Mouse (Mus musculus): ENCODE results near the gene Slc50a1. TPM values are rescaled to one million over a fixed set of nuclear protein-coding genes. Genes with fewer than 3 reads are reported as not detected.

Slc50a1 gene
- polyA plus RNA-seq, 1 experiment from 2014 or later, result 74.4 TPM

DNA sequence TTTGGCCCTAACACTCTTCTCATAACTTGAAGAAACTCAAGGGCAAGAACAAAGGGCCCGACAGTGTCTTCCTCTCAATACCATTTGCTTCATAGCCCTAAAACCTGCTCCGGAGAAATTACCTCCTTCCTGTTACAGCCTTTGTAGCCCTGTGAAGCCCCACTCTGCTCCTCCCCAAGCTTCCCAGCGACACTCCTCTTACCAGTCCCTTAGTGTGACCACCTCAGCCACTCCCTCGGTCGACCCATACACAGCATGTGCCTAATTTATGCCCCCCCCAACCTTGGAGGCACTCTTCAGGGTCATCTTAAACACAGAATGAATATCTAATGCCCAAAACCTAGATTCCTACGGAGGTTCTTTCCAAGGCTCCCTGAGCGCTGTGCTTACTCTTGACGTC lies 8.3 kb upstream of the Slc50a1 start:
- Histone ChIP-seq H3K9ac (peak overlapping the region; percentile 73; the same call in 1 of the 2 replicates), H3K27ac (peak overlapping the region; percentile 90), H3K4me1 (peaks cover 42% of the 10 kb centered on the region), H3K27me3 (replicated peaks) (no peaks in the 10 kb centered on the region), H3K9me3 (no peaks in the 10 kb centered on the region), H3K4me3 (replicated peaks) (peak overlapping the region; percentile 64), H3K4me2 (peak overlapping the region; percentile 96), H3K36me3 (peaks cover 7% of the 10 kb centered on the region; the same call in 1 of the 2 replicates)
- no peak for ATAC-seq (ENCODE audit: insufficient read depth, low FRiP score, low read depth)
- 15% methylated on average over 8 of the region's 8 CpGs for WGBS

DNA sequence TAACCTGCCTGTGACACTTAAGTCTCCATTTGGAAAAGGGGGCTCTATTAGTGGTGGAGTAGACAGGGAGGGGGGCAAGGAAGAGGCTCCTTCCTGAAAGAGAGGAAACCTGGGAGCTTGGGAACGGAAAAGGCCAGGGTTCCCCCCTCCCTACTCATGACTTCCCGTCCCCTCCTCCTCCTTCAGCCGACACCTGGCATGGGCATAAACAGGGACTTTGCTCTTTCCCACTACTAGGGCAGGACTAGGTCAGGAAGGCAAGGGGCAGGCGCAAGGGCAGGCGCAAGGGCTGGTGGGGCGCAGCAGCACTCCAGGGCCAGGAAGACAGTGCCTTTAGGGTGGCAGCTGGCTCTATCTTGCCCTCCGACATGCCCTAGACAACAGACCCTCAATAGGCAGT lies 7.7 kb upstream of the Slc50a1 start:
- H3K4me1 ChIP-seq, result peaks cover 42% of the 10 kb centered on the region
- H3K27ac ChIP-seq, result peak overlapping the region; percentile 90
- no peaks in the 10 kb centered on the region for H3K9me3 ChIP-seq
- peak overlapping the region; percentile 64 for H3K4me3 ChIP-seq (replicated peaks)
- H3K9ac ChIP-seq, result peak overlapping the region; percentile 73; the same call in 1 of the 2 replicates
- H3K36me3 ChIP-seq, result peaks cover 7% of the 10 kb centered on the region; the same call in 1 of the 2 replicates
- ATAC-seq (ENCODE audit: insufficient read depth, low FRiP score, low read depth), result peak; percentile 11; the same call in 1 of the 2 replicates
- peak overlapping the region; percentile 96 for H3K4me2 ChIP-seq
- 36% methylated on average over 7 of the region's 7 CpGs for WGBS
- H3K27me3 ChIP-seq (replicated peaks), result no peaks in the 10 kb centered on the region

DNA sequence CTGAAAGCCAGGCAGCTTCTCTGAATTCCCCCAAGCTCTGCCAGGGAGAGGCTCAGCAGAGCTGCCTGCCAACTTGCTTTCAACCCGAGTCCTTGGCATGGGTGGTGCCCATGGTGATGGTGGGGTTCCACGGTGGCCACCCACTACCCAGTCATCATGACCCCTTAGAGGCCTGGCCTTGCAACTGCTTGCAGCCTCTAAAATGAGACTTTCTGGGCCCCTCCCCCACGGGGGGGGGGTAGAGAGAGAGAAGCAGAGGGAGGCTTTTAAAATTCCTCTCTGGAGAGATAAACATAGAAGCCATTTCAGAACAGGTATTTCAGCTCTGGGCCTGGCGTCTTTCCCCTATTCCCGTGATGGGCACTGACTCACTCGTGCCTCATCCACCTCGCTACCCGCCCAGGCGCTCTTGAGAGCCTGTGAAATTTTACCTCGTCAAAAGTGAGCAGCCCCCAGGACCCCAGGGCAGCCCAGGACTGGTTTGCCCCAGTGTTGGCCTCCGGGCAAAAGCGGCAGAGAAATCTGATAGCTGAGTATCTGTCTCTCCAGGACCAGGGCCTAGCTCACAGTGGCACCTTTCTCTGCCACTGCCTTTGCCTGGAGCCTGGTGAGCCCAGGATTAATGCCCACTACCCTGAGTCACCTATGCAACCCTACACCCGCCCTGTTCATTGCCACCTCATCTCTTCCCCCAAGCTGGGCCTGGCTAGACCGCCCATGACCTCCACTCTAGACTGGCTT lies 7.1 kb upstream of the Slc50a1 start:
- peaks cover 10% of the 10 kb centered on the region; the same call in 1 of the 2 replicates for H3K36me3 ChIP-seq
- peak overlapping the region; percentile 96 for H3K4me2 ChIP-seq
- H3K9ac ChIP-seq, result peak overlapping the region; percentile 73; the same call in 1 of the 2 replicates
- H3K9me3 ChIP-seq, result no peaks in the 10 kb centered on the region
- peak overlapping the region; percentile 64 for H3K4me3 ChIP-seq (replicated peaks)
- H3K4me1 ChIP-seq, result peaks cover 42% of the 10 kb centered on the region
- H3K27me3 ChIP-seq (replicated peaks), result no peaks in the 10 kb centered on the region
- 25% methylated on average over 14 of the region's 14 CpGs for WGBS
- ATAC-seq (ENCODE audit: insufficient read depth, low FRiP score, low read depth), result 0 out of 2 replicates have a peak, but pooled peaks have one; percentile 1
- H3K27ac ChIP-seq, result peak overlapping the region; percentile 90

DNA sequence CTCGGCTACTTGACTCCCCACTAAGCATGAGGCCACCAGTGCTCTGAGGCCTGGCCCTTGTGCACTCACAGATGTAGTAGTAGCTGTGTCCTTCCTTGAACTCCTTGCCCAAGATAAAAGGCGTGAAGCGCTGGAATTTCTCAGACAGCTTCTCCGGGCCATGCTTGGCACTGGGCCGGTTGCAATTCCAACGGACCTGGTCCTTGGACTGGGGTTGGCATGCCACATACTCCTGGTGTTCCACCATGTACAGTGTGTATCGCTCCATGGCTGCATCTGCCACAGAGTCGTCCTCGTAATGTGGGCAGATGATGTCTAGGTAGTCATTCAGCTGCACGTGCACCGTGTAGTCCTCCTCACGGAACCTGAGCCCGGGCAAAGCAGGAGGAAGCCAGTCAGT lies 5.7 kb upstream of the Slc50a1 start:
- 91% methylated on average over 13 of the region's 13 CpGs for WGBS
- ATAC-seq (ENCODE audit: insufficient read depth, low FRiP score, low read depth), result no peak

DNA sequence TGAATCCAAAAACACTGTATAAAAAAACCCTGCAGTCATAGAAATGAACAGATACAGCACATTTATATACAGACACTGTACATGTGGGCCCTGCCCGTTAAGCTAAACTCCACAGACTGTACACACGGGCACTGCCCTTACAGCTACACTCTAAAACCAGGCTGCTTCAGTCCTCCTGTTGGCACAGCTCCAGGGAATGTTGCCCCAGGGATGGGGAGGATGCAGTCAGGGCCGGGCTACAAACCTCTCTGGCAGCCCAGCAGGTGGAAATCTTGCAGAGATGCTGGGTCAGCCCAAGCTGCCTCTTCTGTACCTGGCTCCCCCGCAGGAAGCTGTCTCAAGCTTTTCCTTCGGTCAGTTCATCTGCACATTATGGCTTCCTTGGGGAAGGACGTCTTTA lies 1.4 kb upstream of the Slc50a1 start:
- Histone ChIP-seq H3K27me3 (replicated peaks) (no peaks in the 10 kb centered on the region), H3K36me3 (peaks cover 15% of the 10 kb centered on the region; the same call in 1 of the 2 replicates), H3K9me3 (no peaks in the 10 kb centered on the region), H3K9ac (no peak overlapping the region), H3K4me3 (replicated peaks) (no peak overlapping the region), H3K27ac (0 out of 2 replicates have a peak overlapping the region, but pooled peaks have one; percentile 4), H3K4me2 (no peak overlapping the region), H3K4me1 (peaks cover 27% of the 10 kb centered on the region)
- WGBS, result 65% methylated on average over 6 of the region's 6 CpGs
- no peak for ATAC-seq (ENCODE audit: insufficient read depth, low FRiP score, low read depth)

More for the DNA sequence above, 5.7 kb upstream of the Slc50a1 start:
- H3K9ac ChIP-seq, result no peak overlapping the region
- peaks cover 34% of the 10 kb centered on the region for H3K4me1 ChIP-seq
- H3K9me3 ChIP-seq, result no peaks in the 10 kb centered on the region
- no peak overlapping the region for H3K4me2 ChIP-seq
- H3K27ac ChIP-seq, result no peak overlapping the region
- H3K27me3 ChIP-seq (replicated peaks), result no peaks in the 10 kb centered on the region
- H3K36me3 ChIP-seq, result peaks cover 15% of the 10 kb centered on the region; the same call in 1 of the 2 replicates
- H3K4me3 ChIP-seq (replicated peaks), result no peak overlapping the region

DNA sequence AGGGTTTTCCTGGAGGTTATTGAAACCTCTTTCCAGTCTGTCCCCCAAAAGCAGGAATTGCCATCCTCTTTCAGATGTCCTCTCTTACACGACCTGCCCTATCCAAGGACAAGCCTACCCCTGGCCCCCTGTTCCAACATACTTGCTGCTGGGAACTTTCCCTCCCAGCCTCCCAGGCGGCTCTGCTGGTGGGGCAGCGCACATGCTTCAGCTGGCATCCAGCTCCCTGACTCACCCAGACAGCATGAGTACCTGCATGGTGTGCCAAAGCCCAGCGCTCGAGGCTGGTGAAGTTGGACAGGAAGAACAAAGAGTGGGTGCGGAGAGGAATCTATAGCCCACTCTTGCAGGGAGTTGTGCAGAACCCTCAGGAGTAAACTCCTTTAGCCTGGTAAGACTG lies 521 bp upstream of the Slc50a1 start:
- Histone ChIP-seq H3K36me3 (peaks cover 15% of the 10 kb centered on the region; the same call in 1 of the 2 replicates), H3K27me3 (replicated peaks) (no peaks in the 10 kb centered on the region), H3K4me1 (peaks cover 31% of the 10 kb centered on the region), H3K9me3 (no peaks in the 10 kb centered on the region), H3K4me3 (replicated peaks) (peak overlapping the region; percentile 61; the same call in 1 of the 2 replicates), H3K27ac (peak overlapping the region; percentile 90), H3K4me2 (peak overlapping the region; percentile 72), H3K9ac (no peak overlapping the region)
- WGBS, result 61% methylated on average over 6 of the region's 6 CpGs
- ATAC-seq (ENCODE audit: insufficient read depth, low FRiP score, low read depth), result no peak

DNA sequence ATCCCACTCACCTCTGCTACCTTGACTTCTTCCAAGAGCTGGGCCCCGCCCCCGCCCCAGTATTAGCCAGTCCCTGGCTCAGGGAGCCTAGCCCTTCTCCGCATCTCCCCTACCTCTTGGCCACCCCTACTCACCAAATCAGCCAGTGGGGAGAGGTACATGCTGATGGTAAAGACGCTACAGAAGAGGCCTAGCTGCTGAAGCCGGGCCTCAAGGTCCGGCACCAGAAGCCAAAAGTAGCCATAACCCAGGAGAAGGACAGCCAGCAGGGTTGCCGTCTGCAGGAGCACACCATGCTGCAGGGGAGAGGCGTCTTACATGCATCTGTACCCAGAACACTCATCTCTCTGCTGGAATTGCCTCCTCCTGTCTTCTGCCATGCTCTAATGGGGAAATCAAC lies 1.5 kb downstream of the Slc50a1 start:
- no peak overlapping the region for H3K9ac ChIP-seq
- peaks cover 9% of the 10 kb centered on the region; the same call in 1 of the 2 replicates for H3K36me3 ChIP-seq
- H3K27ac ChIP-seq, result 0 out of 2 replicates have a peak overlapping the region, but pooled peaks have one; percentile 40
- WGBS, result 74% methylated on average over 8 of the region's 8 CpGs
- H3K9me3 ChIP-seq, result no peaks in the 10 kb centered on the region
- H3K4me1 ChIP-seq, result peaks cover 32% of the 10 kb centered on the region
- ATAC-seq (ENCODE audit: insufficient read depth, low FRiP score, low read depth), result no peak
- peak overlapping the region; percentile 72 for H3K4me2 ChIP-seq
- no peaks in the 10 kb centered on the region for H3K27me3 ChIP-seq (replicated peaks)
- H3K4me3 ChIP-seq (replicated peaks), result 0 out of 2 replicates have a peak overlapping the region, but pooled peaks have one; percentile 8

DNA sequence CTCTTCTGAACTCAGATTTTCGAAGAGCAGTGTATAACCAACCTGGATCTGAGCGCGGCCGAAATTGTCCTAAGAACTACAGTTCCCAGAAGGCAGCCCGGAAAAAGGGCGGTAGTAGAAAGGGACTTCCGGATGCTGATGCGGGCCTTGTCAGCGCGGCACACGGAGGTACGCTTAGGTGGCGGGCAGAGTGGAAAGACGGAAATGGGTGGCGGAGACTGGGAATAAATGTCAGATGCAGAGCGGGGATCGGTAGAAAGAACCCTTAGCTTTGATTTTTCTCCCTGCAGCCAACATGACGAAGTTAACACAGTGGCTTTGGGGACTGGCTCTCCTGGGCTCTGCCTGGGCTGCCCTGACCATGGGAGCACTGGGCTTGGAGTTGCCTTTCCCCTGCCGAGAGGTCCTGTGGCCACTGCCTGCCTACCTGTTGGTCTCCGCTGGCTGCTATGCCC lies 3.9 kb downstream of the Slc50a1 start:
- under 1% methylated on average over 20 of the region's 20 CpGs for WGBS
- no peaks in the 10 kb centered on the region for H3K9me3 ChIP-seq
- peak overlapping the region; percentile 91 for H3K4me2 ChIP-seq
- H3K27ac ChIP-seq, result peak overlapping the region; percentile 81
- peak; percentile 86 for ATAC-seq (ENCODE audit: insufficient read depth, low FRiP score, low read depth)
- H3K4me1 ChIP-seq, result peaks cover 32% of the 10 kb centered on the region
- H3K4me3 ChIP-seq (replicated peaks), result peak overlapping the region; percentile 83
- no peaks in the 10 kb centered on the region for H3K27me3 ChIP-seq (replicated peaks)
- H3K9ac ChIP-seq, result peak overlapping the region; percentile 95
- H3K36me3 ChIP-seq, result no peaks in the 10 kb centered on the region

DNA sequence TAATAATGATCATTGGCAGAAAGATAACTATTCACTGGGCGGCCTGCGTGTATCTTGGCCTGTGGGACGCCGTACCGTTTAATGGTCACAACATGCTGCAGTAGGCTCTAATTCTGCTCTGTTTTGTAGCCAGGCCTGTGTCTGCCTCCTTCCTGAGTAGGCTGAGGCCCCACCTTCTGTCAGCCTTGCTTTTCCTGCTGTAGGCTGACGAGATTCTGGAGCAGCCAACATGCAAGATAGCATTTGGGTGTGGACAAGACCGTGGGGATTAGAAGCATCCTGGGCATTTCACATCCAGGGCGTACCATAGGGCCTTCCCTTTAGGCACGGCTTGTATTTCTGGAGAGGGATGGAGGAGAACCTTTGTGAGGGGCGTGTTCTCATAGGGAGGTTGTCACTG lies 8.0 kb downstream of the Slc50a1 start:
- no peak overlapping the region for H3K4me3 ChIP-seq (replicated peaks)
- no peak for ATAC-seq (ENCODE audit: insufficient read depth, low FRiP score, low read depth)
- WGBS, result 61% methylated on average over 10 of the region's 10 CpGs
- H3K4me1 ChIP-seq, result peaks cover 9% of the 10 kb centered on the region; the same call in 1 of the 2 replicates
- no peaks in the 10 kb centered on the region for H3K27me3 ChIP-seq (replicated peaks)
- no peaks in the 10 kb centered on the region for H3K36me3 ChIP-seq
- H3K9ac ChIP-seq, result no peak overlapping the region
- H3K9me3 ChIP-seq, result no peaks in the 10 kb centered on the region
- no peak overlapping the region for H3K27ac ChIP-seq
- no peak overlapping the region for H3K4me2 ChIP-seq

DNA sequence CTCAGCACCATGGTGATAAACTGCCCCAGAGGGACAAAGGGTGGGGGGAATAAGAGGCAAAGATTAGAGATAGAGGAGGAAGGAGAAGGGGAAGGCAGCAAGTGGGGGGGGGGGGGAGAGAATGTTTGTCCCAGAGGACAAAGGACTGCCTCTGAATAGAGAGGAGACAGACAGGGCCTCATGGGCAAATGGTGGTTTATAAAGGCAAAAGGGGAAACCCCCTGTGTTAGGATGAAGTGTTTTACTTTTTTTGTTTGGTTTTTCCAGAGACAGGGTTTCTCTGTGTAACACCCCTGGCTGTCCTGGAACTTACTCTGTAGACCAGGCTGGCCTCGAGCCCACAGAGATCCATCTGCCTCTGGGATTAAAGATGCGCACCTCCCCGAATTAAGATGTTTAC lies 10.2 kb downstream of the Slc50a1 start:
- no peaks in the 10 kb centered on the region for H3K36me3 ChIP-seq
- ATAC-seq (ENCODE audit: insufficient read depth, low FRiP score, low read depth), result no peak
- H3K4me3 ChIP-seq (replicated peaks), result no peak overlapping the region
- H3K4me2 ChIP-seq, result no peak overlapping the region
- no peaks in the 10 kb centered on the region for H3K27me3 ChIP-seq (replicated peaks)
- H3K4me1 ChIP-seq, result no peaks in the 10 kb centered on the region
- H3K9ac ChIP-seq, result no peak overlapping the region
- 49% methylated on average over 3 of the region's 3 CpGs for WGBS
- no peak overlapping the region for H3K27ac ChIP-seq
- no peaks in the 10 kb centered on the region for H3K9me3 ChIP-seq

DNA sequence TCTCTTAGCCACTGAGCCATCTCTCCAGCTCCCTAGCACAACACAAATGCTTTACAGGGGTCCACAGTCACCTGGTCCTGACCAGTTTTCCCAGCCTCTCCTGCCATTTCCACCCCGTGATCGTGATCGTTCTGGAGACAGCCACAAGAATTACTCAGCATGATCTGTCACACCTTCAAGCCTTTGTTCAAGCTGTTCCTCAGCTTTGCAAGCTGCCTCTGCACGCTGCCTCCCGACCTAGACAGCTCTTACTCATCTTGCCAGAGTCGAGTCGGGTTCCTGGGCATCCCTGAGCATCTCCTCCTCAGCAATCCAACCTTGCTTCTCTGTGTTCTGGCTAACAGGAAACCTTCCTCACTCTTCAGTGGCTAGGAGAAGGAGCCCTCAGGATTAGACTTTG lies 11.3 kb downstream of the Slc50a1 start, which contains the start of gene Dpm3:
Dpm3 (plus strand) TSS at position 283 of the 400 bp plus-strand sequence.
- H3K4me2 ChIP-seq, result no peak within 1 kb of the TSS
- no peaks in the 10 kb centered on the region for H3K9me3 ChIP-seq
- 44% methylated on average over 7 of the region's 7 CpGs for WGBS
- H3K27ac ChIP-seq, result no peak within 1 kb of the TSS
- no peak within 1 kb of the TSS for H3K9ac ChIP-seq
- H3K27me3 ChIP-seq (replicated peaks), result no peaks in the 10 kb centered on the region
- H3K36me3 ChIP-seq, result no peaks in the 10 kb centered on the region
- ATAC-seq (ENCODE audit: insufficient read depth, low FRiP score, low read depth), result no peak
- no peaks in the 10 kb centered on the region for H3K4me1 ChIP-seq
- H3K4me3 ChIP-seq (replicated peaks), result no peak within 1 kb of the TSS

DNA sequence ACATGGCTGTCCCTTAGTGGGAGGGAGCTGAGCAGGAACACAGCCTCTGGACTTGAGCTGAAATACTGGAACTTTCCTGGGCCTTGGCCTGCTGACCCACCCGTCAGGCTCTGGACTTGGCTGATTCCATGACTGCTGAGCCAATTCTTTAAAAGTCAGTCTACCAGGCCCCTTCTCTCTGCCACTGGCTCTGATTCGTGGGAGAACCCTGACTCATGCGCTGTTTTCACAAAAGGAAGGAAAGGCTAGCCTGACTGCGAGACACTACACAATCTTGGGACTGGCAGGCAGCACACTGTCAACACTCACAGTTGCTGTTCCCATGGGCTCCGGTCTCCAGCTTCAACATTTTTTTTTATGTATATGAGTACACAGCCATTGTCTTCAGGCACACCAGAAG lies 14.2 kb downstream of the Slc50a1 start:
- 78% methylated on average over 5 of the region's 5 CpGs for WGBS

More for the DNA sequence above, 14.2 kb downstream of the Slc50a1 start:
- Histone ChIP-seq H3K4me3 (replicated peaks) (no peak overlapping the region), H3K27ac (no peak overlapping the region), H3K9ac (no peak overlapping the region), H3K27me3 (replicated peaks) (no peaks in the 10 kb centered on the region), H3K4me2 (no peak overlapping the region), H3K36me3 (no peaks in the 10 kb centered on the region), H3K9me3 (no peaks in the 10 kb centered on the region), H3K4me1 (peaks cover 12% of the 10 kb centered on the region)
- no peak for ATAC-seq (ENCODE audit: insufficient read depth, low FRiP score, low read depth)
